Mouse (Mus musculus) spleen, postnatal 10 days (tissue): ENCODE measurements around the gene Ctnna3.
"Not testable (repeated sequence)": the region's sequence is repeated elsewhere in the genome, so short reads cannot be mapped to it uniquely, and the experiment has no call there.

Source experiments
- DNase-seq, 2 experiments: peaks; one replicate each; pipeline ENCODE4 v3.0.0; 2021 to 2022; ENCODE audit warnings: low spot score in 2 of 2

Ctnna3 gene

DNA sequence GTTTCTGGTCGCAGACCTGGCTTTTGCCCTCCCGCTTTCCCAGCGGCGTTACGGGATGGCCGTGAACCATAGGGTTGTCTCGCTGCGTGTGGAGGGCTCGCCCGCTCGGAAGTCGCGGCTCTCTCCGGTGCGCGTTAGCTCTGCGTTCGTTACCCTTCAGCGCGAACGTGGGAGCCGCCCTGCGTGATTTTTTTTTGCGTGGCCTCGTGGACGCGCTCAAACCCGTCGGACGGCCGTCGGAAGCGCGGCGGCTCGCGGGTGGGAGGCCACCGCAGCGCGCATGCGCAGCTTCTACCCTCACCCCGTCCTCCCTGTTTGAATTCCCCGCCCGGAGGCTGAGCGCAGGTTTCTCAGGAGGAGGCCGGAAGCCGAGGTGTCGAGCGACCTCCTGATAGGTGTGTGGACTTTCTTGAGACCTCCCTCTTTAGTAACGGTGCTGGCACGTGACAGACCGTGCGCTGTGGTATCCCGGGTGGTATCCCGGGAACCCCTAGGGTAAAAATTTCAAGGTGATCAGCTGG is at the start of gene Ctnna3:
Gene Ctnna3, plus strand, starts transcription at position 314 of the 521 bp plus-strand sequence.
- peak in 1 of 2 experiments; percentile 92 for DNase-seq

DNA sequence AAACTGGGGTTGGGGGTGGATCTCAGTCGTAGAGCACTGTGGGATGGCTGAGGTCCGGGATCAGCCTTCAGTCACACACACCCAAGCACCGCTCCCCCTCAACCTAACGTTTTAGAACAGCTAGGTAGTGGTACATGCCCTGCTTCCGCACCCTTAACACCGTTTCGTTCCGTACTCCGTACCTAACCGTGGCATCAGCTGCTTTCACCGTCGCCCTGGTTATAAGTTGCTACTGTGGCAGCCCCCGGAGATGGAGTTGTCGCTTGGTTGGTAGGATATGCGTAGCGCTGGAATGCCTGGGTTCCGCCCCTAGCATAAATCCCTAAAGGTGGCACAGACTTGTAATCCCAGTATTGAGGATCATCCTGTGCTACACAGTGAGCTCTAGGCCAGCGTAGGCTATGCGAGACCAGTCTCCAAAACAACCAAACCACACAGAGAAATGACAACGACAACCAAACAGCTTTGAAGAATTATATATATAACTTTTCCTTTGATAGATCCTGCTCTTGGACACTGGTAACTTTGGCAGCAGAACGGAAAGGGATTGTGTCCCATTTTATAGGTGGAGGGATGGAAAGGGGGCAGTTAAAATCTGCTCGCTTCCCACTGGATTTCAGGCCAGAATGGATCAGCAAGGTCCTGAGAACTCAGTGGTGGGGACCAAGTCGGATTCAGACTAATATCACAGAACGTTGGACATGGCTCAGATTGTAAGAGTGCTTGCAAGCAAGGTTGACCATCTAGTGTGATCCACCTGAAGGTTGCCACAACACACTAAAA is 48.2 kb upstream of the Ctnna3 start, which contains the start of gene Sirt1:
Gene Sirt1, minus strand, starts transcription at position 207 of the 783 bp plus-strand sequence.
- DNase-seq = peak; percentile 14 to 24

DNA sequence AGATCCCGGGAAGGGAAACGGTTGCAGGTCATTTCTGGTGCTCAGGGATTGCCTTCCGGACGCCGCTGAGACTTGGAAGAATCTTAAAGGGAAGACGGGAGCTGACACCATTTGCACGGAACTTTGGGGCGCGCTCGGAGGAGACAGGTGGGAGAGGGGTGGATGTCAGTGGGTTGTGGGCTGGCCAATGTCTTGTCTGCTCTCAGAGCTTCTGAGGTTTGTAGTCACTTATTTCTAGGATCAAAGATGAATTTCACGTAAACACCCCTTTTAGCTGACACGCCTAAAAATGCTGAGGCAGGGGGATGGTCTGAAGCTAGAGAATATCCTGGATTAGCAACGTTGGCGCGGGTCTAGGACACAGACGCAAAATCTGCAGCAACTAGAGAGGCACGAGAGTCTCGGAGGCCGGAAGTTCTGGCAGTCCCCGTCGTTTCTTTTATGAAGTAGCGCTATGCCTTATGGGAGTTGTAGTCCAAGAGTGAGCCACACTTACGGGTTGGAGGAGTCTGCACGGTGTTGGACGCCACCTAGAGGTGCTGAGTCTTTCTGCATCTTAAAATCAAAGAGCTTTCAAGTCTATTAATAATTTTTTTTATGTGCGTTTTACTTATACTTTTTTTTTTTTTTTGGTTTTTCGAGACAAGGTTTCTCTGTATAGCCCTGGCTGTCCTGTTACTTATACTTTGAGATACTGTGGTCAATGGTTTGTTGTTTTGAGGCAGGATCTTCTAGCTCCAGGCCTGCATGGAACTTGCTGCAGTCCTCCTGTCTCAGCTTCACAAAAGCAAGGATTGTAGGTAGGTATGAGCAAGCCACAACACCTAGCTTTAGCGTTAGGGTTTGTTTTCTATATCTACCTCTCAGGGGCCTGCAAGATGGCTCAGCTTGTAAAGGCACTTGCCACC is 47.3 kb upstream of the Ctnna3 start, which contains the start of gene Dnajc12:
Gene Dnajc12, plus strand, starts transcription at position 72 of the 908 bp plus-strand sequence.
- DNase-seq = peak; percentile 55 to 87

DNA sequence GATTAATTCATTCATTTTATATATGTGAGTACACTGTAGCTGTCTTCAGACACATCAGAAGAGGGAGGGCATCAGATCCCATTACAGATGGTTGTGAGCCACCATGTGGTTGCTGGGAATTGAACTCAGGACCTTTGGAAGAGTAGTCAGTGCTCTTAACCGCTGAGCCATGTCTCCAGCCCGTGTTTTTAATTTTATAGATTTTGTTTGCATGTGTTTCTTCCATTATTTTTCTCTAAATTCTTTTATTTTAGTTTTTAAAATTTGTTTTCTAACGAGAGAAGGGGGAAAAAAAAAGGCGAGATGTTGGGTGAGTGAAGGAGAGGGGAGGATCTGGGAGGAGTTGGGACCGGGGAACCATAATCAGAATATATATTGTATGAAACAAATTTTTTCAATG is 44.0 kb upstream of the Ctnna3 start:
- not testable (repeated sequence) for DNase-seq

DNA sequence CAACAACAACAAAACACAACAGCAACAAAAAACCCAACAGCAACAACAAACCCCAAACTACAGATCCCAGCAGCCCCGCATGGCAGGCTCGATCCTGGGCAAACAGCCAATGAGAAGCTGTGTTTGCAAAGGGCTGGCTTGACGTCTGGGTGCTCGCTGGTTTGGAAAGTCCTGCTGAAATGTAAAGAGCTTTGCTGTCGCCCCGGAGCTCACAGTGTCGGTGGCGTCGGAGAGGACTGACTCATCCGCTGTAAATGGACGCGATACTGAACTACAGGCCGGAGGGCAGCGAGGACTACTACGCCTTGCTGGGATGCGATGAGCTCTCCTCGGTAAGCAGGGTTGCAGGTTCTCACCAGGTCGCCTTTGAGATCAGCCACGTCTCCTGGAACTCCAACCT is 43.5 kb upstream of the Ctnna3 start:
- DNase-seq = peak; percentile 64 to 83

DNA sequence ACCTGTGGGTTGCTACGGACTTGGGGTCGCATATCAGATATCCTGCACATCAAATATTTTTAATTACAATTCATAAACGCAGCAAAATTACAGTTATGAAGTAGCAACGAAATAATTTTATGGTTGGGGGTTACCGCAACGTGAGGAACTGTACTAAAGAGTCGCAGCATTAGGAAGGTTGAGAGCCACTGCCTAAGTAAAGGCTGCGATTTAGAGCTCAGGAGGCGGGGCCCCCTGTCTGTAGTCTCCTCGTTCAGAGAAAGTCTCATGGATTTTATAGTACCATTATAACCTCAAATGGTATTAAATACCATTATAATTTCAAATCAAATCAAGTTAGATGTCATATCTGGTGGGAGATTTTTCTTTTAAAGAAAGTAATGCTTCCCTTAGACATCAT is 42.9 kb upstream of the Ctnna3 start:
- DNase-seq = no peak

DNA sequence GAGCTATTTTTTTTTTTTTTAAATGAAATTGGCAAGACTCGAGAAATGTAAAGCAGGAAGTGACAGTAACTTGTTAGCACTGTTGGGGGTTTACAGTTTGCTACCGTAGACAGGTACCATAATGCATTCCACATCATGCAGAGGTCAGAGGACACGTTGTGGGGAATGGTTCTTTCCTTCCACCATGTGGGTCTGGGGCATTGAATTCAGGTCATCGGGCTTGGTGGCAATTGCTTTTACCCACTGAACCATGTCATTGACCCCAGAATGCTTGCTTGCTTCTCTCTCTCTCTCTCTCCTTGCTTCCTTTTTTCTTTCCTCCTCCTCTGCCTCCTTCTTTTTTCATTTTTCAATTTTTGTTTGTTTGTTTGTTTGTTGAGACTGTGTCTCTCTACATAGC is 41.0 kb upstream of the Ctnna3 start:
- DNase-seq = no peak

DNA sequence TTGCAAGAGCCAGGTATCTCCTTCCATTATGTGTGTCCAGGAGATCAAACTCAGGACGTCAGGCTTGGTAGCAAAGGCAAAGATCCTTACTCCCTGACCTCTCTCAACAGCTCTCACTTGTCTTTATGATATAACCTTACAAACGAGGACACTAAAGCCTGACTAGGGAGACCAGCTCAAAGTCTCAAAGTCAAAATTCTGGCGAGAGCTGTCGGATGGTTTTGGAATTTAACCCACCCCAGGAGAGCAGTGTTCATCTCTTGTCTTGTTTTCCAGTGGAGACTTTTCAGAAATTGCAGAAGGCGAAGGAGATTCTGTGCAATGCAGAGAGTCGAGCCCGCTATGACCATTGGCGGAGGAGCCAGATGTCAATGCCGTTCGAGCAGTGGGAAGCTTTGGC is 32.9 kb upstream of the Ctnna3 start:
- DNase-seq = no peak

DNA sequence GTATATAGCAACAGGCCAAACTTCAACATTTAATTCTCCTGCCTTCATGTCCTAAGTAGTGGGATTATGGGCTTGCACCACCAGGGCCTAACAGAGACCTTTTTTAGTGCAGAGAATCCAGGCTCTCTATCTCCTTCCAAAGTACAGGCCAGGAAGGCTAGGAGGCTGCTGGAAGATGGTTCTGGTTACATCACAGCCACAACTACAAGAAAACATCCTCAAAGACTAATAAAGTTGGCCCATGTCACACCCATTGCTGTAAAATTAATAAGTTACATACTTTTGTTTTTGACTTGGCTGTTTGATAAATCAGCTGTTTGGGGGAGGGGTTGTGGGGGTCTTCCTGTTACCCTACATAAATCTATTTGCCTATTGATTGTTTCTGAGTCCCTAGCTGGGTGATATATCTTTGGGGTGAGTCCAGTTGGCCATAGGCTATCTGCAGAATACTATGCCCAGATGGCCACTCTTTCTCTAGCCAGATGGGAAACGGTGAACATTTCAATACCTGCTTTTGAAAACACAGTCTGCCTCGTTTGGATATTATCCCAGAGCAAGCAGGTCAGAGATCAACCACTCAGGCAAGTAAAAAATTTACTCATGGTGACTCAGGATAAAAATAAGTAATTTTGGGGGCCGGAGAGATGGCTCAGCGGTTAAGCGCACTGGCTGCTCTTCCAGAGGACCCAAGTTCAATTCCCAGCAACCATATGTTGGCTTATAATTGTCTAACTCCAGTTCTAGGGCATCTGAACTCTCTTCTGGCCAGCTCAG is 27.0 kb upstream of the Ctnna3 start:
- no peak for DNase-seq

DNA sequence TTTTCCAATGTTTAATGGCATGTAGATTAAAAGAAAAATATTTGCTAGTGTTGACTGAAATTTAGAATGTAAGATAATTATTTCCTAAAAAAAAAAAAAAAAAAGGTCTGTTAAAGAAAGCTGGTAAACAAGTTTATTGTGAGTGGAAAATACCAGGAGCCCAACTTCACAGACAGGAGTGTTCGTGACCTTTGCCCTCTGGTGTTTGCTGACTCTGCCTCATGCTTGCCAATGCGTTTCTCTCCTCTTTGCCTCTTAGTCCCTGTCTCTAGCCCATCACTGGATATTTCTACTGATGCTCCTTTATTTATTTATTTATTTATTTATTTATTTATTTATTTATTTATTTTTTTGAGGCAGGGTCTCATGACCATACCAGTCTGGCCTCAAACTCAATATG is 26.3 kb upstream of the Ctnna3 start:
- no peak for DNase-seq

DNA sequence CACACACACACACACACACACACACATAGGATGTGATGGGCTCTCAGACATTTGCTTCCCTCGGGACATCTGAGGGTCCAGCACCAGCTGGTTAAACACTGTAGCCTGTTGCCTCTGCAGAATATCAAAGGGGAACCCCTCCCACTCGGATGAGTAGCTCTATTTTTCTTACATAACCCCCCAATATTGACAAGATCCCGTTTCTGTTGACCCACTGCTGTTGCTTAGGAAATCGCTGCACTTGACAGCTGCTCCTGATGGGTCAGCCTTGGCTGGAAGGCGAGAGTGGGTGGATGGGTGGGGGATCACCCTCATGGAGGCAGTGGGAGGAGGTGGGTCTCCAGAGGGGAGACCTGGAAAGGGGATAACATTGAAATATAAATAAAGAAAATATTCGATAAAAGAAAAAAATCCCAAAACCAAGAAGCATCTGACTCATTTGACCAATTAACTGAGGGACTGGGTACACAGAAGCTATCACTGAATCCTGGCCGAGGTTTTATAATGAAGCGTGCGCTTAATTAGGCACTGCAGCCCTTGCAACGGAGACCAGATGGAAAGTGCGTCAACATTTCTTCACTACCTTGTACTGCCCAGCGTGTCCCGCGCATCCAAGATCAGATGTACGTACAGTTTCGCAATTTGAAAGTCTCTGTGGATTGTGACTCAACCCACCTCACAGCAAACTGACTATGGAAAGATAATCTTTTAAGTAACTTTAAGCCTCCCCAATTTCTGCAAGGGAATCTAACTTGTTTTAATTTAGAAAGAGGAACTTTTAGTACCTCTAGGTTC is 19.5 kb upstream of the Ctnna3 start:
- DNase-seq = no peak

DNA sequence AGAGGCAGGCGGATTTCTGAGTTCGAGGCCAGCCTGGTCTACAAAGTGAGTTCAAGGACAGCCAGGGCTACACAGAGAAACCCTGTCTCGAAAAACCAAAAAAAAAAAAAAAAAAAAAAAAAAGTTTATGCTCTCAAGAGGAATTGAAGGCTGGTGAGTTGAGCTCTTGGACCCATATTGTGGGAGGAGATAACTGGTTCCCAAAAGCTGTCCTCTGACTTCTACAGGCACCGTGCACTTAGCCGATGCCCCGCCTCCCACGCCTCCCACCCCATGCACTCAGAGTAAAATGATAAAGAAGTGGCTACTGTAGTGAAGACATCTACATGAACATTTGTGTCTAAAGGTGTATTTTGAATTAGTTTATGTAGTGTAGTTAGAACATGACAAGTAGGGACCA is 18.2 kb upstream of the Ctnna3 start:
- not testable (repeated sequence) for DNase-seq

DNA sequence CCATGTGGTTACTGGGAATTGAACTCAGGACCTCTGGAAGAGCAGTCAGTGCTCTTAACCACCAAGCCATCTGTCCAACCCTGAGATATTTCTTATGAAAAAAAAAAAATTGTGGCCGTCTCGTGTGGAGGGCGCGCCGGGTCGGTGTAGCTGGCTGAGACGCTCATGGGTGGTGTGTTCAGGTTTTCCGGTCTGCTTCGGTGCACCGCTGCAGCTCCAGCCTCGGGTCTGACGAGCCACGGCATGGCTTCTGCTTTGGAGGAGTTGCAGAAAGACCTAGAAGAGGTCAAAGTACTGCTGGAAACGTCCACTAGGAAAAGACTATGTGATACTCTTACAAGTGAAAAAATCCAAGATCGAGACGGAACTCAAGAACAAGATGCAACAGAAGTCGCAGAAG is 17.1 kb upstream of the Ctnna3 start:
- no peak for DNase-seq

DNA sequence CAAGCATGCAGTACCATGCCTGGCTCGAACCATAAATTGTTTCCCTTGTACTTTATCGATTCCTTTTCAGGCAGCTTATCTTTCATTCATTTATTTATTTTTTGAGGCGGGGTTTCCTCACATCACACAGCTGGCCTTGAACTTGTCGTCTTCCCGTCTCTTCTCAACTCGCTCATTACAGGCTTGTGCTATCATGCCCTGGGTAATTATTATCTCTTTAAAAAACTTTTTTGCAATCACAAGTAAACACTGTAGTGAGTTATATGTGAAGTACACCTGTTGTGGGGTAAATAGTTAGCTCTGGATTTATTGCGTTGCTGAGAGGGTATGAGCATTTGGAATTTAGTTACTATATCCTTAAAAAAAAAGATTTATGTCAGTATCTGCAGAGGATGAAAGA is 14.6 kb upstream of the Ctnna3 start:
- no peak for DNase-seq

DNA sequence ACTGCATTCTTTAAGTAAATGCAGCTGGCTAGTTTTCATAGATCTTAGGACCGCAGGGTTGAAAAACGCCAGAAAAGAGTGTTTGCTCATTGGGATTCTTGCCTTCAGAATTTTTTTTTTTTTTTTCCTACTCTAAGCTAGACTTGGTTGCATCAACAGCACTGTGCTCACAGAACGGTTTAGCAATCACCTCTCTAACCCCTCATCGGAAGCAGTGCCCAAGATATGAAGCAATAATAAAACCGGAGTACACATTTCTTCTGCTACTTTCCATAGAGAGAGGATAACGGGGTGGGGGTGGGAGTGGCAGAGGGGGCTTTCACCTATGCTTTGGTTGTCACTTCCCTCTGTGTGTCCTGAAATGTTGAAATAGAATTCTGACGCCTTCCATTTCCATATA is 14.0 kb upstream of the Ctnna3 start:
- no peak for DNase-seq

DNA sequence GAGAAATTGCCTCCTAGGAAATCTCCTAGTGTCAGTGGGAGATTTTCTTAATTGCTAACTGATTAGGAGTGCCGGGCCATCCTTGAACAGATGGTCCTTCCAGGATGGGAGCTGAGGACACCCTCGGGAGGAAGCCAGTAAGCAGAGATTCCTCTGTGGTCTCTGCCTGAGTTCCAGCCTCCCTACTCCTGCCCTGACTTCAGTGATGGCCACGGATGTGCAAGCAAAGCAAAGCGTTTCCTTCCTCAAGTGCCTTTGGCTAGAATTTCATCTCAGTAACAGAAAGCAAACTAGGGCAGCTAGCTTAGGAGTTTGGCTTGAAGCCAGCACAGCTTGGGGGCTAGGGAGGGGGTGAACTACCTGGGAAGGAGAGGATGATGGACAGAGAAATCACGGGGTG is 12.8 kb upstream of the Ctnna3 start:
- no peak for DNase-seq

DNA sequence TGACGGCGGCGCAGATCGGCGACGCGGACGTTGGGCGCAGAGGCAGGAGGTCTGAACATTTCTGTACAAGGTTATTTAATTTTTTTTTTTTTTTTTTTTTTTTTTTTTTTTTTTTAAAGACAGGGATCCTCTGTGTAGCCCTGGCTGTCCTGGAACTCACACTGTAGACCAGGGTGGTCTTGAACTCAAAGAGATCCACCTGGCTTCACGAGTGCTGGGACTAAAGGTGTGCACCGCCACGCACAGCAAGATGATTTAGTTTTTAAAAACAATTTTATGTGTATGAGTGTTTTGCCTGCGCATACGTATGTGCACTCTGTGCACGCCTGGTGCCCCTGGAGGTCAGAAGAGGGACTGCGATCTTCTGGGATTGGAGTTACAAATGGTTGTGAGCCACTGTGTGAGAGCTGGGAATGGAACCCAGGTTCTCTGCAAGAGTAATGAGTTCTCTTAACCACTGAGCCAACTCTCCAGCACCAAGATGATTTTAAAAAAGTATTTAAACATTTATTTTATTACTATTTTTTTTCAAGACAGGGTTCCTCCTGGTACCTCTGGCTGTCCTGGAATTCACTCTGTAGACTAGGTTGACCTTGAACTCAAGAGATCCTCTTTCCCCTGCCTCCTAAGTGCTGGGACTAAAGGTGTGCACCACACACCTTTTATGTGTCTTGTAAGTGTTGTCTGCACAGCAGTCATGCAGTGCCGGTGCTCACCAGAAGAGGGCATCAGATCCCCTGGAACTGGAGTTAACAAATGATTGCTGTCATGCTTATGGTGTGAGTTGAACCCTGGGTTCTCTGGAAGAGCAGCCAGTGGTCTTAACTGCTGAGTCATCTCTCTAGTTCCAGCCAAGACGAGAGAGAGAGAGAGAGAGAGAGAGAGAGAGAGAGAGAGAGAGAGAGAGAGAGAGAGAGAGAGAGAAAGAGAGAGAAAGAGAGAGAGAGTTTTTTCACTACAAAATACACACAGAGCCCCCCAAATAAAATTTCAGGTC is 7.9 kb upstream of the Ctnna3 start, which contains the start of gene Gm7075:
Gene Gm7075, minus strand, starts transcription at position 51 of the 997 bp plus-strand sequence.
- DNase-seq = peak; percentile 78 to 85

DNA sequence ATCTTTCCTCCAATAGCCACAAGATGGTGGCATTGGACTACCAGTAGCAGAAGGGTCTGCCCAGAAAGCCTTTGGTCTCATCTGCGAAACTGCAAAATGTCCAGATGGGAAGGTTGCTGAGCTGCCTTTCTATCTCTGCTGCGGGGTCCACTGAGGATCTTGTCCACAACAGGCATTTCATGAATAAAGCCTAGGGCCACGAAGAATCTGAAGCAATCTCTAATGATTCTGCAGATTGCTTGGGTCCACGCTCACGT is 7.2 kb upstream of the Ctnna3 start:
- DNase-seq = no peak

DNA sequence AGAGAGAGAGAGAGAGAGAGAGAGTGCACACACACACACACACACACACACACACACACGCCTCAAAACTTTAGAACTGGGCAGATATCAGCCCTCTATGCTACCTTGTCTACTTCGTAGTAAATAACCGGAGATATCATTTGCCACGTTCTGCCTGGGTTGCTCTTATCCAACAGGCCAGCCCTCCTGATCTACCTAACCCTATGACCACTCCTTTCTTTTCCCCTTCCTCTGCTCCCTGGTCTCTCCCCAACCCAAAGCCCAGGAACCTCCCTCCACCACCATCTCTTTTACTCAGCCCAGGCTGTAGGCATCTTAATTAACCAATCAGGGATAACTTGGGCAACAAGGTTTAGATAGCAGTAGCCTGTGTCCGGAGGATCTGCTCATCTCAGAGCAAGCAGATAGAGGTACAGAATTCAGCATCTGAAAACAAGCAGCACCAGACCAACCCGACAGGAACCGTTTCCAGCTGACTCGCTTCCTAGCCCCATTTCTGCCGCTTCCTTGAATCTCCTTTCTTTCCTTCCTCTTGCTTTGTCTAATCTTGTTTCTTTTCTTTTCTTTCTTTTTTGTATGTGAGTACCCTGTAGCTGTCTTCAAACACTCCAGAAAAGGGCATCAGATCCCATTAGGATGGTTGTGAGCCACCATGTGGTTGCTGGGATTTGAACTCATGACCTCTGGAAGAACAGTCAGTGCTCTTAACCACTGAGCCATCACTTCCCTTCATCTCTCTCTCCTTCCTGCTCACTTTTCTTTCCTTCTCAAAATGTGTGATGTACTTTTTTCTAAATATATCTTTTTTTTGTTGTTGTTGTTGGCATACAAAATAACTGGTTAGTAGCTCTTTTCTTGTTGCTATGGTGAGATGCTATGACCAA is 6.1 kb upstream of the Ctnna3 start:
- peak in 1 of 2 experiments; percentile 35 for DNase-seq
